Mouse (Mus musculus): Measurements from ENCODE around the gene Zfyve27. TPM values are rescaled to one million over a fixed set of nuclear protein-coding genes. Genes with fewer than 3 reads are reported as not detected.

The Zfyve27 gene
- polyA plus RNA-seq, 1 experiment from 2014 or later = 11.6 TPM

DNA sequence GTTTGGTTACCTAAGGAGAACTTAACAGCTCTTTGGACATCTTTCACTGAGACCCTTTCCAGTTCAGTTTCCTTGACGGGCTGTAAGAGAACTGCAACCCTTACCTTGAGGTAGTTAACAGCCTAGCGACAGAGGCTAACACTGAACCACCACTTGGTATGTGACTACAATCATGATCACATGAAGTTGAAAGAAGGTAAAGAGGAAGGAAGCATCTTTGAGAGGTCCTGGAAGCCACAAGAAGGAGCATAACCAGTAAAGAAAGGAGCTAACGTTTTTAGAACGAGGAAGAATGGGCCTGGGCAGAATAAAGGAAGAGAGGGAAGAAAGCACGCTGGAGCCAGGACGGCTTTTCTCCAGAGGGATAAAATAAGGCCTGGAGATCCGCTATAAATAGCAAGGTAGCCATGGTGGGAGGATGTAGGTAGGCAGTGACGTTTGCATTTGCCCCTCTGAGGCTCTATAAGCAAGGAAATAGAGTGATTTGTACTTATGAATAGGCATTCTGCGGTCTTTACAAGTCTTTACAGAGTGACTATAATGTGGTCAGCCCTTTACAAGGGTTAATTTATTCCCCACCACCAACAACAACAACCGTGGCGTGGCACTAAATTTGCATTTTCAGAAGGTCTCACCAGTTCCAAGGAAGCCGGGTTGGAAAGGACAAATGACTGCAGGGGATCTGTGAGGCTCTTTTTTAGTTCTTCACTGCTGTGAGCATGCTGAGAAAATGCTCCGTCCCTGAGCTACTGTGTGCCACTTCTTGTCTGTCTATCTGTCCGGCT is 34.0 kb upstream of the Zfyve27 start:
- 0 out of 2 replicates have a peak, but pooled peaks have one; percentile 1 for ATAC-seq
- Histone ChIP-seq H3K4me2 (peak overlapping the region; percentile 86), H3K4me3 (peak overlapping the region; percentile 68), H3K4me1 (peaks cover 56% of the 10 kb centered on the region), H3K9ac (peak overlapping the region; percentile 31; the same call in 1 of the 2 replicates), H3K9me3 (replicated peaks) (no peaks in the 10 kb centered on the region), H3K36me3 (peaks cover 5% of the 10 kb centered on the region), H3K27me3 (replicated peaks) (no peaks in the 10 kb centered on the region), H3K27ac (peak overlapping the region; percentile 78)
- 34% methylated on average over 14 of the region's 14 CpGs for WGBS (ENCODE audit: insufficient replicate concordance)

DNA sequence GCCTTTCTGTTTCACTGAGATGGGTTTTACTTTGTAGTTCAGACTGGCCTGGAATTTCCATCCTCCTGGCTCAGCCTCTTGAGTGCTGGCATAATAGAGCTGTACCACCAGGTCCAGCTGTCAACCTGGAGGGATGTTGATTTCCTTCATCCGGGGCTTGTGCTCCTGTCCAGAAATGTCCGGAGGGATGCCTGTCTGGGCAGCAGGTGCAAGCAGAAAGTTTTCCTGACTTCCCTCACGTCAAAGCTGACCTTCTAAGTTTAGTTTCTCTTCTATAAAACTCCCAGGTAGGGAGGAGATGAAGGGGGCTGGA is 33.5 kb upstream of the Zfyve27 start:
- no peaks in the 10 kb centered on the region; the same call in 1 of the 2 replicates for H3K36me3 ChIP-seq
- H3K4me1 ChIP-seq = peaks cover 56% of the 10 kb centered on the region
- 66% methylated on average over 3 of the region's 3 CpGs for WGBS (ENCODE audit: insufficient replicate concordance)
- H3K9me3 ChIP-seq (replicated peaks) = no peaks in the 10 kb centered on the region
- no peak for ATAC-seq
- H3K4me3 ChIP-seq = no peak overlapping the region
- peak overlapping the region; percentile 78 for H3K27ac ChIP-seq
- H3K27me3 ChIP-seq (replicated peaks) = no peaks in the 10 kb centered on the region
- no peak overlapping the region for H3K4me2 ChIP-seq
- H3K9ac ChIP-seq = no peak overlapping the region

DNA sequence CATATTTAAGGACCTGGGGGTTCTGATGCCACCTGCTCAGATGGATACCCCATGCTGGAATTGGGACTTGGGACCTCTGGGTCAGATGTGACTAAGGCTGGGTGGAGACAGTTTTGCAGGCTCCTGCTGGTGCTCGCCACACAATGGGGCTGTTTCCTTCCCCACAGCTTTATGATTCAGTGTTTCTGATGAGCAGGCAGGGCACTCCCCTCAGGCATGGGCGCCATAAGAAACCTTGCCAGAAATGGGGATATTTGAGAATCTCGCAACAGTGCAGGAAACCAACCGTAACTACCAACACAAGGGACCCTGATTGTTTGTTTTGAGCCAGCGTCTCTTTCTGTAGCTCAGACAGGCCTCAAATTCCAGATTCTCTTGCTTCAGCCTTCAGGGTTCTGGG is 32.6 kb upstream of the Zfyve27 start:
- H3K36me3 ChIP-seq = no peaks in the 10 kb centered on the region
- 67% methylated on average over 5 of the region's 5 CpGs for WGBS (ENCODE audit: insufficient replicate concordance)
- H3K9me3 ChIP-seq (replicated peaks) = no peaks in the 10 kb centered on the region
- no peak overlapping the region for H3K27ac ChIP-seq
- H3K4me1 ChIP-seq = peaks cover 57% of the 10 kb centered on the region
- H3K4me3 ChIP-seq = no peak overlapping the region
- no peaks in the 10 kb centered on the region for H3K27me3 ChIP-seq (replicated peaks)
- H3K9ac ChIP-seq = no peak overlapping the region
- no peak for ATAC-seq
- no peak overlapping the region for H3K4me2 ChIP-seq

DNA sequence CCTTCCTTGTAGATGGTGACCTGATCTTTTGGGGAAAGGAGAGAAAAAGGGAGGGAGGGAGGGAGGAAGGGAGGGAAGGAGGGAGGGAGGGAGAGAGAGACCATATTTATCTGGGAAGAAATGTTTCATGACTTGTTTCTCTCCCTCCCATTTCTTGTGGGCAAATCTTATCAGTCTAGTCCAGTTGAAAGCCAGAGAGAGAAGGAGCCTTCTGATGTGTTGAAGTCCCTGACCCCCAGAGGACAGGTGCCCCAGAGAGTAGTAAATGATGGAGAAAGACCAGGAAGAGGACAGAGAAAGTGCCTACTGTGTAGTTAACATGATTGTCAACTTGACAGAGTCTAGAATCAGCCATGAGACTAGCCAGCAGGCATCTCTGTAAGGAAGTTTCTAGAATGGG is 28.7 kb upstream of the Zfyve27 start:
- peaks cover 28% of the 10 kb centered on the region for H3K4me1 ChIP-seq
- peak; percentile 80 for ATAC-seq
- H3K36me3 ChIP-seq = no peaks in the 10 kb centered on the region
- no peak overlapping the region for H3K27ac ChIP-seq
- peak overlapping the region; percentile 1; the same call in 1 of the 2 replicates for H3K4me2 ChIP-seq
- H3K9me3 ChIP-seq (replicated peaks) = no peaks in the 10 kb centered on the region
- no peak overlapping the region for H3K4me3 ChIP-seq
- H3K9ac ChIP-seq = no peak overlapping the region
- H3K27me3 ChIP-seq (replicated peaks) = no peaks in the 10 kb centered on the region

DNA sequence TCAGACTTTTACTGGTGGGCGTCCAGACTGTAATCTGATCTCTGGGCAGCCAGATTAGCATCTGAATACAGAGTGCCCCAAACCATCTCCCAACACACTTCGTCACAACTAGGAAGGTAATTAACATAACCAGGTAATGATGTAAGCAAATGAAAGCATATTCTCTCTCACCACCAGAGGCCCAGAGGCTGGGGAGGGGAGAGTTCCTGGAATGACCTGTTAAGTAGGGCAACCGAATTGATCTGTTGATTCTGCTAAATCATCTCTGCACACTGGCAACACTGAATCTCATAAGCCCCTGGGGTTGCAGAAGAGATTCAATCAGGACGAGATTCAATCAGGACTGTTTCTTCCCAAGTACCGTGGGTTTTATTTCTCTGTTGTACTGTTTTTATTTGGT is 27.6 kb upstream of the Zfyve27 start:
- Histone ChIP-seq H3K27me3 (replicated peaks) (no peaks in the 10 kb centered on the region), H3K36me3 (no peaks in the 10 kb centered on the region), H3K4me2 (no peak overlapping the region), H3K9me3 (replicated peaks) (no peaks in the 10 kb centered on the region), H3K4me3 (no peak overlapping the region), H3K4me1 (peaks cover 25% of the 10 kb centered on the region), H3K27ac (no peak overlapping the region), H3K9ac (no peak overlapping the region)
- no peak for ATAC-seq
- WGBS (ENCODE audit: insufficient replicate concordance) = 47% methylated on average over 5 of the region's 5 CpGs

DNA sequence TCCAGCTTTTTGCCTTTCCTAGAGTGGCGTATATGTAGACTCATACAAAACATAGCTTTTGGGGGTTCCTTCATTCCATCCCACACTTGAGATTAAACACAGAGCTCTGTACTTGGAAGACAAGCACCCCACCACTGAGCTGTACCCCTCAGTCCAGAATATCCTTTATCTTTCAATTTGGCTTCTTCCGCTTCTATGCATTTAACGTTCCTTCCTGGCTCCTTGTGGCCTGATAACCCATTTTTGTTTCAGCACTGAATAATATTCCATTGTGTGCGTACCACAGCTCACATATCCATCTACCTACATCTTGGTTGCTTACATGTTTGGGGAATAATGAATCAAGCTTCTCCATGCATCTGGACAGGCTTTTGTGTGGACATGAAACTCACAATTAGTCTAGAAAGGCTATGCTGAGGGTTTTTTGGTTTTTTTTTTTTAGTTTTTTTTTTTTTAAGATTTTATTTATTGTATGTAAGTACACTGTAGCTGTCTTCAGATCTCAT is 26.5 kb upstream of the Zfyve27 start:
- Histone ChIP-seq H3K9ac (no peak overlapping the region), H3K4me2 (no peak overlapping the region), H3K9me3 (replicated peaks) (no peaks in the 10 kb centered on the region), H3K27ac (no peak overlapping the region), H3K36me3 (no peaks in the 10 kb centered on the region), H3K4me1 (peaks cover 25% of the 10 kb centered on the region), H3K27me3 (replicated peaks) (0 out of 2 replicates have a peak, but pooled peaks cover 3% of the 10 kb centered on the region), H3K4me3 (no peak overlapping the region)
- 71% methylated on average over 4 of the region's 4 CpGs for WGBS (ENCODE audit: insufficient replicate concordance)
- ATAC-seq = no peak

DNA sequence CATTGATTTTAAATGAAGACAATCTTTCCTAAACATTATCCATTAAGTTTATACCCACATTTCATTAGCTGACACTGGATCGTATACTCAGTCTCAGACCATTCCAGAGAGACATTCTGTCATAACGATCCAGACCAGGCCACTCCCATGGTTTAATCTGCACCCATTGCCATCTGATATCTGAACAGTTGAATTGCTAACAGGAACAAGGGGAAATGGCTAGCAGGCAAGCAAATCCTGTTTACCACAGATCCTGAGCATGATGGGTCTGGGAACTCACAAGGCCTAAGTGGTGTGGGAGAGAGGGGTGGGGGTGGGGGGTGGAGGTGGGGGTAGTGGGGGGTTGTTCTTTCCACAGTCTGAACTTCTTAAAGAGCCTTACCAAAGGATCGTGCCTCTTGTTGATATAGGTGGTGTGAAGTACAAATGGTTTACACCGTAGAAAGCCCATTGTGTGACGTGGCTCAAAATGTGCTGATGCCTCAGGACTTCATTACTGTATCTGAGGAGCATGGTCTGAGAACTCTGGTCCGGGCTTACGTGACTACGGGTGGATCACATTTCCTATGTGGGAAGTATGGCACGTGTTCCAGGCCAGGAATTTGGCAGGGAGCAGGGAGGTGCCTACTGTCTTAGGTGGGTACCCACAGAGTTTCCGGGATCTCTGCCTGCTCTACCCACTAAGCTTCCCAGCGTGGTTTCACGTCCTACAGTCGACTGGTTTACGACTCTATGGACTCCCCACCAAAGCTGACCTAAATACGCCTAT is 25.1 kb upstream of the Zfyve27 start:
- Histone ChIP-seq H3K27me3 (replicated peaks) (0 out of 2 replicates have a peak, but pooled peaks cover 3% of the 10 kb centered on the region), H3K4me1 (peaks cover 25% of the 10 kb centered on the region), H3K27ac (no peak overlapping the region), H3K4me2 (no peak overlapping the region), H3K9me3 (replicated peaks) (no peaks in the 10 kb centered on the region), H3K4me3 (no peak overlapping the region), H3K36me3 (no peaks in the 10 kb centered on the region), H3K9ac (no peak overlapping the region)
- ATAC-seq = no peak
- WGBS (ENCODE audit: insufficient replicate concordance) = 78% methylated on average over 15 of the region's 15 CpGs

DNA sequence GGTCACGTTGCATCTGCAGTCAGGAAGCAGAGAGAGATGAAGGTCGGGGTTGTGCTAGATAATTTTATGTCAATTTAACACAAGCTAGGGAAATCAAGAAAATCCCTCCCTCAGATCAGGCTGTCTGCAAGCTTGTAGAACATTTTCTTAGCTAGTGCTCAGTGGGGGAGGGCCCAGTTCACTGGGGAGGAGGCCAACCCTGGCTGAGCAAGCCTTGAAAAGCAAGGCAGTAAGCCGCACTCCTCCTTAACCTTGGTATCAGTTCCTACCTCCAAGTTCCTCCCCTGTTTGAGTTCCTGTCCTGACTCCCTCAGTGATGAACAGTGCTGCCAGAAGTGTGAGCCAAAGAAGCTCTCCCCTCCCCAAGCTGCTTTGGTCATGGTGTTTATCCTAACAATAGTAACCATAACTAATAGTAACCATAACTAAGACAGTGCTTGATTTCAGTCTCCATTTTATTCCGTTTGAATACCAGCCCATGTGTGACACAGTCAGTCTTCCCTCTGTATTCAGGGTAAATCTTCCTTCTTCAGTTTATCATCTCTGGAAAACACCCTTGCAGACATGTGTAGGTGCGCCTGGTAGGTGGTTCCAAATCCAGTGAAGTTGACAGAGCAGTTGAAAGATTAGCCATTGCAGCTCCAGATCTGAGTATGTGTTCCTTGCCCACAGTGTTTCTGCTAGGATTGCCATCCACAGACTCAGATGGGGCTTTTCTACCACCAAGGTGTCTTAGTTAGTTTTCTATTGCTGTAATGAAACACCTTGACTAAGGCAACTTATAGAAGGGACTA is 23.8 kb upstream of the Zfyve27 start:
- no peaks in the 10 kb centered on the region for H3K9me3 ChIP-seq (replicated peaks)
- no peak for ATAC-seq
- no peak overlapping the region for H3K27ac ChIP-seq
- WGBS (ENCODE audit: insufficient replicate concordance) = 53% methylated on average over 5 of the region's 5 CpGs
- H3K9ac ChIP-seq = no peak overlapping the region
- H3K36me3 ChIP-seq = no peaks in the 10 kb centered on the region
- H3K4me2 ChIP-seq = no peak overlapping the region
- peaks cover 14% of the 10 kb centered on the region for H3K4me1 ChIP-seq
- no peak overlapping the region for H3K4me3 ChIP-seq
- peaks cover 5% of the 10 kb centered on the region; the same call in 1 of the 2 replicates for H3K27me3 ChIP-seq (replicated peaks)

DNA sequence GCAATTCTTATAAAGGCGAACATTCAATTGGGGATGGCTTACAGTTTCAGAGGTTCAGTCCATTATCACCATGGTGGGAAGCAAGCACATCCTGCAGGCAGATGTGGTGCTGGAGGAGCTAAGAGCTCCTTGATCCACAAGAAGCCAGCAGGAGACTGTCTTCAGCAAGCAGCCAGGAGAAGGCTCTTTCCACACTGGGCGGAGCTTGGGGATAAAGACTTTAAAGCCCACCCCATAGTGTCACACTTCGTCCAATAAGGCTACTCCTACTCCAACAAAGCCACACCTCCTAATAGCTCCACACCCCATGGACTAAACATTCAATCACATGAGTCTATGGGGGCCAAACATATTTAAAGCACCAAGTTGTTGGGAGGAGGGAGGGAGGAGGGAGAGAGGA is 21.8 kb upstream of the Zfyve27 start:
- WGBS (ENCODE audit: insufficient replicate concordance) = 67% methylated on average over 3 of the region's 3 CpGs
- Histone ChIP-seq H3K9ac (no peak overlapping the region), H3K9me3 (replicated peaks) (no peaks in the 10 kb centered on the region), H3K27me3 (replicated peaks) (peaks cover 26% of the 10 kb centered on the region), H3K27ac (no peak overlapping the region), H3K4me3 (no peak overlapping the region), H3K4me1 (peaks cover 9% of the 10 kb centered on the region), H3K36me3 (no peaks in the 10 kb centered on the region), H3K4me2 (no peak overlapping the region)
- ATAC-seq = peak; percentile 58; the same call in 1 of the 2 replicates

DNA sequence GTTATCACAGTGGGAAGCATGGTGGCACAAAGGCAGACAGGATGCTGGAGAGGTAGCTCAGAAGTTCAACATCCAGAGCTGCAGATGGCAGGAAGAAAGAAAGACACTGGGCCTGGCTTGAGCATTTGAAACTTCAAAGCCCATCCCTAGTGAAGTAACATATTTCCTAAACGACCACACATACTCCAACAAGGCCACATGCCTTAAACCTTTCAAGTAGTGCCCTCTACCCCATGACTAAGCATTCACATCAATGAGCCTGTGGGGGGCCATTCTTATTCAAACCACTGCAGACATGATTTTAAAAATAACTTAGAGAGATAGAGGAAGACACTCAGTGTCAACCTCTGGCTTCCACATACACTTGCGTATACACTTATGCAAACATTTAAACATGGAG is 21.0 kb upstream of the Zfyve27 start:
- no peaks in the 10 kb centered on the region for H3K36me3 ChIP-seq
- WGBS (ENCODE audit: insufficient replicate concordance) = 74% methylated on average over 2 of the region's 2 CpGs
- H3K27me3 ChIP-seq (replicated peaks) = peaks cover 33% of the 10 kb centered on the region
- H3K4me1 ChIP-seq = peaks cover 15% of the 10 kb centered on the region
- H3K4me2 ChIP-seq = no peak overlapping the region
- ATAC-seq = no peak
- no peaks in the 10 kb centered on the region for H3K9me3 ChIP-seq (replicated peaks)
- no peak overlapping the region for H3K27ac ChIP-seq
- H3K4me3 ChIP-seq = no peak overlapping the region
- H3K9ac ChIP-seq = no peak overlapping the region

DNA sequence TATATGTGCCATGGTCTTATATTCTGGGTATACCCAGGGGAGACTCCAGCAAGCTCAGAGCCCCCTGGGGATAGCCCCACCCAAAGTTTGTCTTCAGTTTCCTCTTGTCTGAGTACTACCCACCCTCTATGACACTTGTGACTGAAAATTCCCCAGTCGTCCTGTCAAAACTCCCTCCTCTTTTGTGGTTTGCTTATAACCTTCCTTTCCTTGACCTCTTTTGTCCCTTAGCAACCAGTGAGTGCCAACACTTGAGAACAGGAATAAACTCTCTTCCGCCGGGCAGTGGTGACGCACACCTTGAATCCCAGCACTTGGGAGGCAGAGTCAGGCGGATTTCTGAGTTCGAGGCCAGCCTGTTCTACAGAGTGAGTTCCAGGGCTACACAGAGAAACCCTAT is 19.7 kb upstream of the Zfyve27 start:
- H3K9ac ChIP-seq = 0 out of 2 replicates have a peak overlapping the region, but pooled peaks have one; percentile 2
- H3K4me1 ChIP-seq = peaks cover 28% of the 10 kb centered on the region
- peaks cover 46% of the 10 kb centered on the region for H3K27me3 ChIP-seq (replicated peaks)
- H3K9me3 ChIP-seq (replicated peaks) = no peaks in the 10 kb centered on the region
- no peak for ATAC-seq
- no peaks in the 10 kb centered on the region for H3K36me3 ChIP-seq
- H3K4me3 ChIP-seq = no peak overlapping the region
- 45% methylated on average over 6 of the region's 6 CpGs for WGBS (ENCODE audit: insufficient replicate concordance)
- H3K4me2 ChIP-seq = no peak overlapping the region
- no peak overlapping the region for H3K27ac ChIP-seq
